Mouse (Mus musculus): ENCODE data around the gene Agap1. TPM values are rescaled to one million over a fixed set of nuclear protein-coding genes. Genes with fewer than 3 reads are reported as not detected.

The Agap1 gene
- total and polyA plus RNA-seq, 3 experiments, result 0.01 TPM; not detected in 2

- Histone ChIP-seq H3K4me3 (ENCODE audit: control insufficient read depth in 1 of 2, insufficient read depth in 1 of 2, low read depth in 2 of 2, low read length in 2 of 2) (no peak overlapping the region), H3K9me3 (replicated peaks; ENCODE audit: insufficient read depth, low read length) (no peaks in the 10 kb centered on the region), H3K79me2 (ENCODE audit: control insufficient read depth, insufficient read depth, low read length, poor library complexity) (no peaks in the 10 kb centered on the region), H3K27ac (ENCODE audit: control insufficient read depth, low read depth, low read length) (no peak overlapping the region), H3K27me3 (ENCODE audit: control insufficient read depth in 1 of 2, insufficient read depth in 2 of 2, low read length in 2 of 2) (no peaks in the 10 kb centered on the region), H3K9ac (ENCODE audit: control insufficient read depth, low read depth, low read length, poor library complexity, severe bottlenecking) (no peak overlapping the region), H3K36me3 (ENCODE audit: control insufficient read depth in 1 of 2, insufficient read depth in 2 of 2, low read length in 2 of 2) (no peaks in the 10 kb centered on the region), H3K4me1 (ENCODE audit: control insufficient read depth in 1 of 2, insufficient read depth in 2 of 2, low read length in 2 of 2) (no peaks in the 10 kb centered on the region)
- DNase-seq (ENCODE audit: low read depth, low spot score), result no peak
- TF ChIP-seq MAZ (IDR thresholded peaks at IDR 0.05; ENCODE audit: low read depth, low read length), result no peak
- TF ChIP-seq MYC (IDR thresholded peaks at IDR 0.05; ENCODE audit: low read depth, low read length), result no peak
- no peak for TF ChIP-seq CHD1 (IDR thresholded peaks at IDR 0.05; ENCODE audit: low read depth, low read length)
- no peak for TF ChIP-seq HCFC1 (IDR thresholded peaks at IDR 0.05; ENCODE audit: low read depth, low read length)
- no peak for TF ChIP-seq POLR2AphosphoS2 (IDR thresholded peaks at IDR 0.05; ENCODE audit: low read length)
Observed at GRCm38 (mm10) chr1:89656643-89657321, 202.2 kb downstream of the Agap1 start.

- Histone ChIP-seq H3K79me2 (ENCODE audit: control insufficient read depth, insufficient read depth, low read length, poor library complexity) (no peaks in the 10 kb centered on the region), H3K9ac (ENCODE audit: control insufficient read depth, low read depth, low read length, poor library complexity, severe bottlenecking) (no peak overlapping the region), H3K27me3 (ENCODE audit: control insufficient read depth in 1 of 2, insufficient read depth in 2 of 2, low read length in 2 of 2) (no peaks in the 10 kb centered on the region), H3K4me1 (ENCODE audit: control insufficient read depth in 1 of 2, insufficient read depth in 2 of 2, low read length in 2 of 2) (no peaks in the 10 kb centered on the region), H3K4me3 (ENCODE audit: control insufficient read depth in 1 of 2, insufficient read depth in 1 of 2, low read depth in 2 of 2, low read length in 2 of 2) (no peak overlapping the region), H3K9me3 (replicated peaks; ENCODE audit: insufficient read depth, low read length) (no peaks in the 10 kb centered on the region), H3K27ac (ENCODE audit: control insufficient read depth, low read depth, low read length) (no peak overlapping the region), H3K36me3 (ENCODE audit: control insufficient read depth in 1 of 2, insufficient read depth in 2 of 2, low read length in 2 of 2) (no peaks in the 10 kb centered on the region)
- TF ChIP-seq POLR2AphosphoS5 (IDR thresholded peaks at IDR 0.05; ENCODE audit: borderline replicate concordance, low read depth, low read length) (no peak), KAT2A (conservative IDR thresholded peaks at IDR 0.05; ENCODE audit: low read depth, low read length) (no peak), USF1 (IDR thresholded peaks at IDR 0.05; ENCODE audit: low read depth, low read length) (no peak), E2F4 (IDR thresholded peaks at IDR 0.05; ENCODE audit: borderline replicate concordance, low read depth, low read length) (no peak), RCOR1 (IDR thresholded peaks at IDR 0.05; ENCODE audit: low read depth, low read length) (no peak), MEF2A (IDR thresholded peaks at IDR 0.05; ENCODE audit: extremely low read depth, insufficient replicate concordance, low read depth, low read length, poor library complexity, severe bottlenecking) (no peak), GATA1 (IDR thresholded peaks at IDR 0.05; ENCODE audit: low read depth, low read length) (no peak), ETS1 (IDR thresholded peaks at IDR 0.05; ENCODE audit: low read depth, low read length) (no peak), UBTF (IDR thresholded peaks at IDR 0.05; ENCODE audit: borderline replicate concordance, insufficient read depth, low read depth, low read length) (no peak), ZNF384 (IDR thresholded peaks at IDR 0.05; ENCODE audit: low read depth, low read length) (no peak), ZMIZ1 (IDR thresholded peaks at IDR 0.05; ENCODE audit: low read depth, low read length) (no peak), ELF1 (IDR thresholded peaks at IDR 0.05; ENCODE audit: low read depth, low read length) (no peak), POLR2A (IDR thresholded peaks at IDR 0.05; ENCODE audit: control insufficient read depth in 1 of 2, insufficient read depth in 1 of 2, low read depth in 1 of 2, low read length in 2 of 2, poor library complexity in 1 of 2) (no peak), TAL1 (IDR thresholded peaks at IDR 0.05; ENCODE audit: low read length) (no peak), HCFC1 (IDR thresholded peaks at IDR 0.05; ENCODE audit: low read depth, low read length) (no peak), SIN3A (IDR thresholded peaks at IDR 0.05; ENCODE audit: low read length) (no peak), RAD21 (IDR thresholded peaks at IDR 0.05; ENCODE audit: low read depth, low read length) (no peak)
- no peak for DNase-seq (ENCODE audit: low read depth, low spot score)
Observed at GRCm38 (mm10) chr1:89660804-89661203, 206.2 kb downstream of the Agap1 start.

Data from MEL (cell line).